Mouse (Mus musculus): Measurements from ENCODE around the gene Cpt1b. TPM values are rescaled to one million over a fixed set of nuclear protein-coding genes. Genes with fewer than 3 reads are reported as not detected.

Gene Cpt1b
- polyA plus RNA-seq, 1 experiment from 2014 or later, result 0.97 TPM

DNA sequence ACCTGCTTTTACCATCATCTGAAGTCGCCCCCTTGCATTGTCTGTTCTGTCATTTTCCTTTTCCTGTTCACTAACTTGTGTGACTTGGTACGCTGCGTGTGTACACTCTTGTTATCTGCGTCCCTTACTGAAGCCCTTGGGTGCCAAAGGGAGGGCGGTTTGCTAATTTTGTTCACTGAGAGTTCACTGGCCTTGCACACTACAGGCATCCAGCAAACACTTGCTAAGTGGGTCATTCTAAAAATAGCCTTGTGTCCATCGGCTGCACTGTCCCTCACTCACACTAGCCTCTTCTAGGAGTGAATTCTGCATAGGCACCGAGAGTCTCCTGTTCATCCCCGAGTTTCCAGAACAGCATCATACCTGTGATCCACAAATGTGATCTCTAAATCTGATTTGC is 10.4 kb downstream of the Cpt1b start:
- no peak for ATAC-seq (ENCODE audit: low FRiP score, low TSS enrichment)
- H3K36me3 ChIP-seq (ENCODE audit: control insufficient read depth, insufficient read depth, low read length), result peaks cover 37% of the 10 kb centered on the region
- no peak overlapping the region for H3K4me2 ChIP-seq (ENCODE audit: low read length)
- H3K4me1 ChIP-seq (ENCODE audit: control insufficient read depth, insufficient read depth, low read length), result no peaks in the 10 kb centered on the region
- H3K9ac ChIP-seq (replicated peaks; ENCODE audit: low read length), result no peak overlapping the region
- 89% methylated on average over 8 of the region's 8 CpGs for WGBS
- H3K9me3 ChIP-seq (ENCODE audit: control insufficient read depth, low read length), result no peaks in the 10 kb centered on the region
- H3K27ac ChIP-seq (replicated peaks; ENCODE audit: low read depth, low read length), result no peak overlapping the region
- no peak overlapping the region for H3K4me3 ChIP-seq (replicated peaks; ENCODE audit: low read depth, low read length)
- DNase-seq, result no peak
- no peaks in the 10 kb centered on the region for H3K27me3 ChIP-seq (ENCODE audit: control insufficient read depth, insufficient read depth, low read length)

GRCm38 (mm10) chr15:89410118-89410517 is 15.5 kb downstream of the Cpt1b start, which contains the start of gene Syce3:
Syce3 (minus strand) TSS chr15:89410503.
- Histone ChIP-seq H3K4me1 (ENCODE audit: control insufficient read depth, insufficient read depth, low read length) (no peaks in the 10 kb centered on the region), H3K4me2 (ENCODE audit: low read length) (no peak within 1 kb of the TSS), H3K4me3 (replicated peaks; ENCODE audit: low read depth, low read length) (no peak within 1 kb of the TSS), H3K27me3 (ENCODE audit: control insufficient read depth, insufficient read depth, low read length) (no peaks in the 10 kb centered on the region), H3K27ac (replicated peaks; ENCODE audit: low read depth, low read length) (no peak within 1 kb of the TSS), H3K9me3 (ENCODE audit: control insufficient read depth, low read length) (peaks cover 11% of the 10 kb centered on the region), H3K36me3 (ENCODE audit: control insufficient read depth, insufficient read depth, low read length) (no peaks in the 10 kb centered on the region), H3K9ac (replicated peaks; ENCODE audit: low read length) (no peak within 1 kb of the TSS)
- ATAC-seq (ENCODE audit: low FRiP score, low TSS enrichment), result no peak
- 88% methylated on average over 24 of the region's 24 CpGs for WGBS
- no peak for DNase-seq

DNA sequence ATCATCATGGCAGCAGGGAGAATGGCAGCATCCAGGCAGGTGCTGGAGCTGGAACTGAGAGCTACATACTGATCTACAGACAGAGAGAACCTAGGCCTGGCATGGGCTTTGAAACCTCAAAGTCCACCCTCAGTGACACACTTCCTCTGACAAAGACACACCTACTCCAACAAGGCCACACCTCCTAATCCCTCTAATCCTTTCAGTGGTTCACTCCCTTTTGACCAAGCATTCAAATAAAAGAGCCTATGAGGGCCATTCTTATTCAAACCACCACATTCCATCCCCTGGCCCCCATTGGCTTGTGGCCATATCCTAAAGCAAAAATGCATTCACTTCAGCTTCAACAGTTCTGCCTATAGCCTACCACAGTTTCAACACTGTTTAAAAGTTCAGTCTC is 19.0 kb downstream of the Cpt1b start:
- Histone ChIP-seq H3K4me1 (ENCODE audit: control insufficient read depth, insufficient read depth, low read length) (no peaks in the 10 kb centered on the region), H3K4me2 (ENCODE audit: low read length) (no peak overlapping the region), H3K27ac (replicated peaks; ENCODE audit: low read depth, low read length) (no peak overlapping the region), H3K4me3 (replicated peaks; ENCODE audit: low read depth, low read length) (no peak overlapping the region), H3K9ac (replicated peaks; ENCODE audit: low read length) (no peak overlapping the region), H3K9me3 (ENCODE audit: control insufficient read depth, low read length) (peaks cover 11% of the 10 kb centered on the region), H3K36me3 (ENCODE audit: control insufficient read depth, insufficient read depth, low read length) (no peaks in the 10 kb centered on the region), H3K27me3 (ENCODE audit: control insufficient read depth, insufficient read depth, low read length) (no peaks in the 10 kb centered on the region)
- DNase-seq (no peak), ATAC-seq (ENCODE audit: low FRiP score, low TSS enrichment) (no peak)

- DNase-seq (no peak), ATAC-seq (ENCODE audit: low FRiP score, low TSS enrichment) (no peak)
- H3K36me3 ChIP-seq (ENCODE audit: control insufficient read depth, insufficient read depth, low read length), result no peaks in the 10 kb centered on the region
- peaks cover 11% of the 10 kb centered on the region for H3K9me3 ChIP-seq (ENCODE audit: control insufficient read depth, low read length)
- no peaks in the 10 kb centered on the region for H3K27me3 ChIP-seq (ENCODE audit: control insufficient read depth, insufficient read depth, low read length)
- H3K27ac ChIP-seq (replicated peaks; ENCODE audit: low read depth, low read length), result no peak overlapping the region
- no peaks in the 10 kb centered on the region for H3K4me1 ChIP-seq (ENCODE audit: control insufficient read depth, insufficient read depth, low read length)
- H3K9ac ChIP-seq (replicated peaks; ENCODE audit: low read length), result no peak overlapping the region
- no peak overlapping the region for H3K4me3 ChIP-seq (replicated peaks; ENCODE audit: low read depth, low read length)
- 87% methylated on average over 10 of the region's 10 CpGs for WGBS
- no peak overlapping the region for H3K4me2 ChIP-seq (ENCODE audit: low read length)
Measured at GRCm38 (mm10) chr15:89404831-89405623, 20.6 kb downstream of the Cpt1b start.

DNA sequence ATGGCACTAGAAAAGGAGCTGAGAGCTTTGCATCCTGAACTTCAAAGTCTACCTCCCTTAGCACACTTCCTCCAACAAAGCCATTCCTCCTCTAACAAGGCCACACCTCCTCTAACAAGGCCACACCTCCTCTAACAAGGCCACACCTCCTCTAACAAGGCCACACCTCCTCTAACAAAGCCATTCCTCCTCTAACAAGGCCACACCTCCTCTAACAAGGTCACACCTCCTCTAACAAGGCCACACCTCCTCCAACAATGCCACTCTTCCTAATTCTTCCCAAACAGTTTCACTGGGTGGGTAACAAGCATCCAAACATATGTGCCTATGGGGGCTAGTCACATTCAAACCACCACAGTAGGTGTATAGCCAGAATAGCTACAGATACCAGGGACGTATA is 23.2 kb downstream of the Cpt1b start:
- DNase-seq, result no peak
- Histone ChIP-seq H3K4me1 (ENCODE audit: control insufficient read depth, insufficient read depth, low read length) (no peaks in the 10 kb centered on the region), H3K9ac (replicated peaks; ENCODE audit: low read length) (no peak overlapping the region), H3K9me3 (ENCODE audit: control insufficient read depth, low read length) (peaks cover 6% of the 10 kb centered on the region; the same call in 1 of the 2 replicates), H3K4me3 (replicated peaks; ENCODE audit: low read depth, low read length) (no peak overlapping the region), H3K27ac (replicated peaks; ENCODE audit: low read depth, low read length) (no peak overlapping the region), H3K36me3 (ENCODE audit: control insufficient read depth, insufficient read depth, low read length) (no peaks in the 10 kb centered on the region), H3K27me3 (ENCODE audit: control insufficient read depth, insufficient read depth, low read length) (no peaks in the 10 kb centered on the region), H3K4me2 (ENCODE audit: low read length) (no peak overlapping the region)
- ATAC-seq (ENCODE audit: low FRiP score, low TSS enrichment), result no peak
- 76% methylated on average over 1 of the region's 1 CpGs for WGBS

DNA sequence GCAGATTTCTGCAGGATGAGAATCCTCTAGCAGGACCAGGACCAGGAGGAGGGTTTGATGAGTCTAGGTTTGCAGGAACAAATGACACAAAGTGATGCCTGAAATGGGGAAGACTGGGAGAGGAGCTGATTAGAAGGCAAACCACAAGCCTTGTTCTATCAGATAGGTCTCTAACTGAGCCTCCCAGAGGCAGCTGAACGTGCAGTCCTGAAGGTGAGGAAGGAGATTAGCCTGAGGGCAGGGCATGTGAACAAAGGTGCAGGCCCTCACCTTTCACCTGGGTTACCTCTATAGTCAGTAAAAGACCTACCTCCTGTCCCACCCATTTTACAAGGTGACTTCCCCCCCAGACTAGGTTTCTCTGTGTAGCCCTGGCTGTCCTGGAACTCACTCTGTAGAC is 25.9 kb downstream of the Cpt1b start:
- Histone ChIP-seq H3K27me3 (ENCODE audit: control insufficient read depth, insufficient read depth, low read length) (no peaks in the 10 kb centered on the region), H3K27ac (replicated peaks; ENCODE audit: low read depth, low read length) (no peak overlapping the region), H3K4me2 (ENCODE audit: low read length) (no peak overlapping the region), H3K4me1 (ENCODE audit: control insufficient read depth, insufficient read depth, low read length) (no peaks in the 10 kb centered on the region), H3K9ac (replicated peaks; ENCODE audit: low read length) (no peak overlapping the region), H3K36me3 (ENCODE audit: control insufficient read depth, insufficient read depth, low read length) (no peaks in the 10 kb centered on the region), H3K9me3 (ENCODE audit: control insufficient read depth, low read length) (no peaks in the 10 kb centered on the region), H3K4me3 (replicated peaks; ENCODE audit: low read depth, low read length) (no peak overlapping the region)
- no peak for DNase-seq
- whole genome bisulfite sequencing, result 61% methylated on average over 1 of the region's 1 CpGs
- ATAC-seq (ENCODE audit: low FRiP score, low TSS enrichment), result no peak

DNA sequence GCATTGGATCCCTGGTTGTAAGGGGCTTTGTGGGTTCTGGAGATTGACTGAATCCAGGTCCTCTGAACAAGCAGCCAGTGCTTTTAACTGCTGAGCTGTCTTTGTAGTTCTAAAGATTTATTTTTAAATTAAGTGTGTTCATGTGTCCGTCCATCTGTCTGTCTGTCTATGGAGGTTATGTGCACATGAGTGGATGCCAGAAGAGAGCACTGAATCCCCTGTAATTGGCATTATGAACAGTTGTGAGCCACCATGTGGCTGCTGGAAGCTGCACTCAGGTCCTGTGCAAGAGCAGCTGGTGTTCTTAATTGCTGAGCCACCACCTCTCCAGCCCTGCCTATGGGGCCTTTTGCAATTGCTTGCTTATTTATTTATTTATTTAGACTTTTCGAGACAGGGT is 27.5 kb downstream of the Cpt1b start:
- Histone ChIP-seq H3K4me1 (ENCODE audit: control insufficient read depth, insufficient read depth, low read length) (no peaks in the 10 kb centered on the region), H3K4me3 (replicated peaks; ENCODE audit: low read depth, low read length) (no peak overlapping the region), H3K36me3 (ENCODE audit: control insufficient read depth, insufficient read depth, low read length) (no peaks in the 10 kb centered on the region), H3K4me2 (ENCODE audit: low read length) (no peak overlapping the region), H3K9ac (replicated peaks; ENCODE audit: low read length) (no peak overlapping the region), H3K27me3 (ENCODE audit: control insufficient read depth, insufficient read depth, low read length) (no peaks in the 10 kb centered on the region), H3K9me3 (ENCODE audit: control insufficient read depth, low read length) (no peaks in the 10 kb centered on the region), H3K27ac (replicated peaks; ENCODE audit: low read depth, low read length) (no peak overlapping the region)
- DNase-seq (no peak), ATAC-seq (ENCODE audit: low FRiP score, low TSS enrichment) (no peak)
- 80% methylated on average over 2 of the region's 2 CpGs for WGBS

- H3K9me3 ChIP-seq (ENCODE audit: control insufficient read depth, low read length), result no peaks in the 10 kb centered on the region
- H3K4me1 ChIP-seq (ENCODE audit: control insufficient read depth, insufficient read depth, low read length), result no peaks in the 10 kb centered on the region
- no peak overlapping the region for H3K4me3 ChIP-seq (replicated peaks; ENCODE audit: low read depth, low read length)
- H3K4me2 ChIP-seq (ENCODE audit: low read length), result no peak overlapping the region
- no peaks in the 10 kb centered on the region for H3K36me3 ChIP-seq (ENCODE audit: control insufficient read depth, insufficient read depth, low read length)
- ATAC-seq (ENCODE audit: low FRiP score, low TSS enrichment), result no peak
- H3K27ac ChIP-seq (replicated peaks; ENCODE audit: low read depth, low read length), result no peak overlapping the region
- no peak for DNase-seq
- H3K27me3 ChIP-seq (ENCODE audit: control insufficient read depth, insufficient read depth, low read length), result no peaks in the 10 kb centered on the region
- WGBS, result 92% methylated on average over 4 of the region's 4 CpGs
- no peak overlapping the region for H3K9ac ChIP-seq (replicated peaks; ENCODE audit: low read length)
Measured at GRCm38 (mm10) chr15:89396883-89397282, 28.8 kb downstream of the Cpt1b start.

DNA sequence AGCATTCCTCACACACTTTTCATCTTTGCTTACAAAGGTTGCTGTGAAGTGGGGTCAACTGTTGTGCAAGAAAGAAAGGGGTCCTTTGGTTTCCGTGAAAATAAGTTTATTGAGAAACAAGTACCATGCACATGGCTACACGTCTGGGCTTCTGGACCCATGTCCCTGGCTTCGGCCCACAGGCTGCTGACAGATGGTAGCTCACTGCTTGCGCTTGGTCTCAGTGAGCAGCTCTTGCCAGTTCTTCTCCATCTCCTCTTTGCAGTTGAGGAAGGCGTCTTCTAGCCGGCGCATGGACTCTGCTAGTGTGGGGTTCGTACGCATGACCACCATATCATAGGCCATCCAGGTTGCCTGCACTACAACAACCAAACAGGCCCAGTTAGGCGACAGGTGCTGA is 35.6 kb downstream of the Cpt1b start:
- ATAC-seq (ENCODE audit: low FRiP score, low TSS enrichment), result no peak
- Histone ChIP-seq H3K4me1 (ENCODE audit: control insufficient read depth, insufficient read depth, low read length) (no peaks in the 10 kb centered on the region), H3K4me3 (replicated peaks; ENCODE audit: low read depth, low read length) (no peak overlapping the region), H3K36me3 (ENCODE audit: control insufficient read depth, insufficient read depth, low read length) (no peaks in the 10 kb centered on the region), H3K4me2 (ENCODE audit: low read length) (no peak overlapping the region), H3K9ac (replicated peaks; ENCODE audit: low read length) (no peak overlapping the region), H3K9me3 (ENCODE audit: control insufficient read depth, low read length) (no peaks in the 10 kb centered on the region), H3K27me3 (ENCODE audit: control insufficient read depth, insufficient read depth, low read length) (no peaks in the 10 kb centered on the region), H3K27ac (replicated peaks; ENCODE audit: low read depth, low read length) (no peak overlapping the region)
- 91% methylated on average over 10 of the region's 10 CpGs for WGBS
- no peak for DNase-seq

Data from midbrain, embryonic 14.5 days (tissue).